Mouse (Mus musculus) embryo, embryonic 9.5 days (tissue): ENCODE measurements around the gene Ifi211.
"Not testable (repeated sequence)": the region's sequence is repeated elsewhere in the genome, so short reads cannot be mapped to it uniquely, and the experiment has no call there.

ENCODE experiments used
- DNase-seq: peaks from one replicate; pipeline ENCODE4 v3.0.0-alpha.2; 2017; ENCODE audit errors: extremely low spot score

Gene Ifi211

DNA sequence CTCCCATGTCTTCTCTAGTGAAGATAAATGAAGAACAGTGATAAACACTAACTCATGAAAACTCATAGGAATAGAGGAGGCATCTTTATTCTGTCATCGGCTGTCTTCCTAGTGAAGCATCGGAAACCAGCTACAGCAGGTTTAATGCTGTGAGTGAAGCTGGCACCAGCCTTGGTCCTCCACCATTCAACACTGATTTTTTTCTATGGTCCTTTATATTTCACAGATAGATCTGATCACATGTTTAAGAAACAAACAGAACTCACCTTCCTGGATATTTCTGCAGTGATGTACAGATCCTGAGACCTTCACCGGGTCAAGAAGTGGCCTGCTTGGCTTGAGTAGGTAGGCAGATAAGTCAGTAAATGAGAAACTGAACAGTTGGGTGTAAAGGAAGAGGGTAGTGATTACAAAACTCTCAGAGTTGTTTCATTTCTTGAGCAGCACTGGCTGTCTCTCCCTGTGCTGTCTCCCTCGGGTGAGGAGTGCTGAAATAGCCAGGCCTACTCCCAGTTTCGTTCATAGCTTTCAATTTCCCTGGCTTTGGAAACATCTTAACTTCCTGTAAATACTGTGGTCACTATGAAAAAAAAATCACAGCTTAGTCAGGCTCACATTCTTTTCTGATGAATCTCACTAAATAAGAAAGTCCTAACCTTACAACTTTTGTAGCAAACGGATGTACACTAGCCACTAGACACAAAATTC is at the start of gene Ifi211:
Gene Ifi211 (minus strand): TSS at position 499 of the 708 bp plus-strand sequence.
- DNase-seq = not testable (repeated sequence)

DNA sequence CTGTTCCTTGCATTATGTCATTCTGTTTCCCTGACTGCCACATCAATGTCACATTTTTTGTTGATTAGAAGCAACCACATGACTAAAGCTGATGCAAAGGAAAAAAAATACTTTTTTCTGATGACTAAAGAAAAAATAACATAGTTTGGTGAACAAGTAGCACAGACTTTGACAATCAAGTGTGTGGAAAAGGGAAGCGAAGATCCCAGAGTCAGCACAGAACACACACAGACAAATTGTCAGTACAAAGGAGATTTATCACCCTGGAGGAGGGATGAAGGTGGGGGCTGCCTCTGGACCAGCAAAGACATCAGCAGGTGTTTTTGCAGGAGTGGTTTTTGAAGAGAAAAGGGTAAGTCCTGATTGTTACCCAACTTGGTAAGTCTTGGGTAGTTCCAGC is 48.6 kb upstream of the Ifi211 start:
- DNase-seq = not testable (repeated sequence)

GRCm38 (mm10) chr1:173959998-173960397 is 47.2 kb upstream of the Ifi211 start:
- DNase-seq = not testable (repeated sequence)

DNA sequence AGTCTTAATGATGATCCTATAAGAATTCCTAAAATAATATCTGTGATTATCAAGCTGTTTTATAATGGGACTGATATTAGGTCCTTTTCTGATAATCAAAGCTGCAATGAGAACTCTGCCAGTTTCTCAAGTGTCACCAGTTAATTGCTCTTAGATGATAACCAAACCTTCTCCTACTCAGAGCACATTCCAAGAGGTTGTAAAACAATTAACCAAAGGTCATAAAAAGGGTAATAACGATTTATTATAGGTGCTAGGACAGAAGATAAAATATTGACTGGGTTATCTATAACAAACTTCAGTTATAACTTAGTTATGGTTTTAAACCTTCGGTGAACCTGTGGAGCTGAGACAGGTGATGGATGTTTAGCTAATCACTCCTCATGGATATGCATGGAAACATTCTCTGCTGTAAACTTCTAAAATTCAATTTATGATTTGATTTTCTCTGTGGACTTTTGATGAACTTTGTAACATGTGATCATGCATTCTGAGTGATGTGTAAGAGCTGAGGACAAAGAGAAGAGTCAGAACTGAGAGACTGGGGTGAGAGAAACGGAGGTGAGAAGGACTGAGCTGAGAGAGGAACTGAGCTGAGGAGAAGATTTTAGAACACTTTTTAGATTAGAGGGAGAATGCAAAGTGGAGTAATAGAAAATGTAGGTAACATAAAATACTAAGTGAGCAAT is 43.1 kb upstream of the Ifi211 start:
- not testable (repeated sequence) for DNase-seq

- no peak for DNase-seq
Observed at GRCm38 (mm10) chr1:173955071-173955796, 42.4 kb upstream of the Ifi211 start.

- no peak for DNase-seq
Observed at GRCm38 (mm10) chr1:173953563-173953962, 40.7 kb upstream of the Ifi211 start.

DNA sequence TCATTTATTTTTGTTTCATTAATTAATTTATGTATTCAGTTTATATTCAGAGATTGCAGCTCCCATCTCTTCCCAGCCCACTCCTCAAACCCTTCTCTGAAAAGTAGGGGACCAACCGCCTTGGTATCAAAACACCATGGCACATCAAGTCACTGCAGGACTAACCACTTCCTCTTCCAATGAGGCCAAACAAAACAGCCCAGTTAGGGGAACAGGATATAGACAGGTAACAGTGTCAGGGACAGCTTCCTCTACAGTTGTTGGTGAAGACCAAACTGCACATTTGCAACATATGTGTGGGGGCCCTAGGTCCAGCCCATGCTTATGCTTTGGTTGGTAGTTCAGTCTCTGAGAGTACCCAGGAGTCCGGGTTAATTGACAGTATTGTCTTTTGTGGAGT is 36.2 kb upstream of the Ifi211 start:
- DNase-seq = not testable (repeated sequence)

DNA sequence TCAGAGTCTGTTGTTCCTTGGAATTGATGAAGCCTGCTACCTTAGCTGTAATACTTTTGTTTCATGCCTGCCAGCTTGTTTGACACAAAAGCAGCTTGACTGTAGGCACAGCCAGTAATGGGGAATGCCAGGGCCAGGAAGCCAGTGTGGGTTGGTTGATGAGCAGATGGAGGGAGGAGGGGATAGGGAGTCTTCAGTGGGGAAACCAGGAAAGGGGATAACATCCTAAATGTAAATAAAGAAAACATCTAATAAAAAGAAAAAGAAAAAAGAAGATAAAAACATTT is 29.9 kb upstream of the Ifi211 start:
- DNase-seq = not testable (repeated sequence)

GRCm38 (mm10) chr1:173941924-173942779 is 29.3 kb upstream of the Ifi211 start, which contains the start of the genes Mndal and Ifi203:
Gene Mndal, minus strand, starts transcription at chr1:173942491.
Gene Ifi203, minus strand, starts transcription at chr1:173942672.
- DNase-seq = not testable (repeated sequence)

DNA sequence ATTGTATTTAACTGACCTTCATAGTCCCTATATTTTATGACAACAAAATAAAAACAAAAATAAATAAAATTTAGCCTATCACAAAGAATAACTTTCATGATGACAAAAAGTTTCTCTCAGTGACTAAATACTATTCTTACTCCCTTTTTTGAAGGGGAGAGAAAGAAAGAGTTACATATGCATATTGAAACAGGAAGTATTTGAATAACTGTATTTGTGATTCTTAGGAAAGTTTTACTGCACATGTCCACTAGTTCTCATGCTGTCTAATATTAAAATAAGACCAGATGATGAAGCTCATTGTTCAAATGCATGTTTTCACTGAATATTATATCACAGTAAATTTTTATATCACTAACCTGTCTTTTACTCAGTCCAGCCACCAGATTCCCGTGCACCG is 28.7 kb upstream of the Ifi211 start:
- DNase-seq = not testable (repeated sequence)

- not testable (repeated sequence) for DNase-seq
Observed at GRCm38 (mm10) chr1:173919279-173919678, 6.4 kb upstream of the Ifi211 start.

DNA sequence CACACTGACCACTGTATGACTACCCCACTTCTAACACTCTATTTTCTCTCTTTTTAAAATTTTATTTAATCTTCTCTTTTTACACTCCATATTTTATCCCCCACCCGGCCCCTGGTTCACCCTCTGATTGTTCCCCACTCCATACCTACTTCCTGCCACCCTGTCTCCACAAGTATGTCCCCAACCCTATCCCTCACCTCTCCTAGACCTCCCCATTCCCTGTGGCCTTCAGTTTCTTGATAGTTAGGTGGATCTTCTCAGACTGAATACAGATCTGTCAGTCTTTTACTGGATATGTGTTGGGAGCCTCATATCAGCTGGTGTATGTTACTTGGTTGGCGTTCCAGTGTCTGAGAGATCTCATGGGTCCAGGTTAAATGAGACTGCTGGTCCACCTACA is 1.7 kb upstream of the Ifi211 start:
- DNase-seq = no peak

GRCm38 (mm10) chr1:173913256-173913791 is 478 bp upstream of the Ifi211 start:
- not testable (repeated sequence) for DNase-seq

GRCm38 (mm10) chr1:173911808-173912464 is 910 bp downstream of the Ifi211 start:
- no peak for DNase-seq

DNA sequence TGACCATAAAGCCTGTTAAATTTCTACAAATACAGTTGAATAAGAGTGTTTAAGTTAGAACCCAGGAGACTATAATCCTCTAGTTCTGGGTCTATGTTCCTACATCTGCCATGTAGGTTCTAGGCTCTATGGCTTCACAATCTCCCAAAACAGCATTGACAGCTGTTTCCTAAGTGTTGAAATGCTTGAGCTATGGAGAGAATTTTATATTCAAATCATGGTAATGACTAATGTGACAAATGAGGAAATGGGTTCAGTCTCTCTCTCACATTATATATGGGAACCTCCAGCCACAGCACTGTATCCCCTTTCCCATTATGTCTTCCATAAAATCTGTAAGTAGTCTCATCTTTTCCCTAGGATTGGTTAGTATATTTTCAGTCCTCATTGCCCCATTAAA is 4.5 kb downstream of the Ifi211 start:
- not testable (repeated sequence) for DNase-seq

GRCm38 (mm10) chr1:173905885-173906284 is 7.0 kb downstream of the Ifi211 start:
- DNase-seq = not testable (repeated sequence)

- not testable (repeated sequence) for DNase-seq
Observed at GRCm38 (mm10) chr1:173889741-173890140, 23.1 kb downstream of the Ifi211 start.

GRCm38 (mm10) chr1:173887026-173887787 is 25.6 kb downstream of the Ifi211 start:
- not testable (repeated sequence) for DNase-seq

DNA sequence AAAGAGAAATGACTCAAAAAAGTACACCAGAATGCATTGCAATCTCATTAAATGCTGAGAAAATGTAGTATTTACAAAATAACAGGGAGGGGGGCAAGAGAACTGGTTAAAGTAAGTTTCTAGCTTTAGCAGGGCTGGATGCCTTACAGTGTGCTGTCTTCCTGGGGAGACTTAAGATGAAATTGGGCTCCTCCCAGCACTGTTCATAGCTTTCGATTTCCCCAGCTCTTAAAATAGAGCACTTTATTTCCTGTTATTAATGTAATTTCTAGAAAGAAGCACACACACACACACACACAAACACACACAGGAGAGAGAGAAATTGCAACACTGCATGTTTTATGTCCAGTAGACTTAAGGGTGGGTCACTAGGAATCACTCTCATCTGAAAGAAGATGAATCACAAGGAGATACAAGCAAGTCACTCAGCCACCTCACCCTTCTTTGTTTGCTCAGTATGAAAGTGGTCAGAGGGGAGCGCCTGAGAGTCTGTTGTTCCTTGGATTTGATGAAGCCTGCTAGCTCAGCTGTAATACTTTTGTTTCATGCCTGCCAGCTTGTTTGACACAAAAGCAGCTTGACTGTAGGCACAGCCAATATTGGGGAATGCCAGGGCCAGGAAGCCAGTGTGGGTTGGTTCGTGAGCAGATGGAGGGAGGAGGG is 32.7 kb downstream of the Ifi211 start:
- DNase-seq = not testable (repeated sequence)
